Mouse (Mus musculus) heart, adult 2 months (tissue): ENCODE results near the gene Kcnmb1. TPM values are rescaled to one million over a fixed set of nuclear protein-coding genes. Genes with fewer than 3 reads are reported as not detected.

Experiments
- DNase-seq, 2 experiments: peaks; one replicate each; pipeline ENCODE4 v3.0.0; 2021
- H3K27ac ChIP-seq: fragments of 200-600 bp; 2 replicates; pipeline ENCODE4 v1.8.1; 2022
- H3K27me3 ChIP-seq: fragments of 200-500 bp; 2 replicates; pipeline ENCODE4 v1.6.1; 2012; ENCODE audit warnings: mild to moderate bottlenecking, low read length, inconsistent platforms, mixed read lengths; ENCODE audit not compliant: control insufficient read depth, insufficient read depth
- H3K36me3 ChIP-seq: fragments of 200-500 bp; 2 replicates; pipeline ENCODE4 v1.6.1; 2012; ENCODE audit warnings: low read length, inconsistent platforms; ENCODE audit not compliant: control insufficient read depth, insufficient read depth
- H3K4me1 ChIP-seq: fragments of 200-500 bp; 2 replicates; pipeline ENCODE4 v1.6.1; 2011; ENCODE audit warnings: low read length; ENCODE audit not compliant: control insufficient read depth, insufficient read depth
- H3K4me3 ChIP-seq: fragments of 200-600 bp; 2 replicates; pipeline ENCODE4 v1.8.1; 2022
- H3K79me2 ChIP-seq: fragments of 200-500 bp; replicated peaks from 2 replicates; pipeline ENCODE4 v1.6.1; 2012; ENCODE audit warnings: mild to moderate bottlenecking, inconsistent platforms, low read length, moderate library complexity, mixed read lengths; ENCODE audit not compliant: control insufficient read depth, insufficient read depth
- H3K9ac ChIP-seq: fragments of 200-500 bp; 2 replicates; pipeline ENCODE4 v1.6.1; 2012; ENCODE audit warnings: low read depth, mild to moderate bottlenecking, control low read depth, inconsistent platforms, low read length, mixed read lengths
- CTCF ChIP-seq: fragments of 200-600 bp; IDR thresholded peaks from 2 replicates; pipeline ENCODE4 v1.8.1; 2022; ENCODE audit warnings: antibody characterized with exemption, mild to moderate bottlenecking, moderate library complexity
- EP300 ChIP-seq: fragments of 200-500 bp; IDR thresholded peaks from 2 replicates; pipeline ENCODE4 v1.6.1; 2011; ENCODE audit warnings: low read depth, low read length, control low read depth; ENCODE audit not compliant: insufficient read depth
- POLR2A ChIP-seq: fragments of 200-500 bp; IDR thresholded peaks from 2 replicates; pipeline ENCODE4 v1.6.1; 2011; ENCODE audit warnings: mild to moderate bottlenecking, low read depth, low read length, control low read depth; ENCODE audit not compliant: insufficient read depth
- WGBS: fragments of 180-500 bp; shearing (Covaris S2); methylation state at CpG from one replicate; pipeline ENCODE4 v1.1.7; 2018; 5-methylcytosine and 5-hydroxymethylcytosine counted together
- intact Hi-C: fragments of 180-260 bp; cut with DNase I; formaldehyde crosslinking; loops from one replicate; pipeline ENCODE4 v1.15.1; 2025
- polyA plus RNA-seq: library from polyadenylated mRNA; depleted of rRNA; stranded (reverse); fragments of >200 nt; gene quantifications from 2 replicates; pipeline ENCODE4 v1.2.3, GENCODE M21; 2012
- total RNA-seq, 2 experiments: library from RNA; stranded (reverse); gene quantifications; 2 replicates each; pipeline ENCODE4 v1.2.3; 2021

The Kcnmb1 gene
- total and polyA plus RNA-seq, 3 experiments, result 1.0 to 2.1 (median 1.1) TPM

DNA sequence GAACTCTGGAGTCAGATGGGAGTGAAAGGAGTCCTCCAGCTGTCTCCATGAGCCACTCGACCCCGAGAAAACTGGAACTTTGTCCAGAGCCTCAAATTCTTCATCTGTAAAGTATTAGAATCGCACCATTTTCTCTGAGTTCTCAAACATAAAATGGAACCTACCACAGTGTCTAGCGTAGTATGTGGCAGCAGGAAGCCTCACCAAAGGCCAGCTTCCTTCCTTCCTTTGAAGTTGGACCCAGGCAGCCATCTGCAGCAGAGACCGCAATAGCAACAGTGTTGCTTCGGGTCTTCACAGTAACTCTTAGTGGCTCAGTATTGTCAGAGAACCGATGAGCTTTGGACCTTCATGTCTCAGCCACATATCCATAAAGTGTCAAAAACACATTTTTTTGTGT is 43.0 kb upstream of the Kcnmb1 start:
- TF ChIP-seq CTCF, result no peak
- no peak for TF ChIP-seq EP300
- TF ChIP-seq POLR2A, result no peak
- no peaks in the 10 kb centered on the region for H3K79me2 ChIP-seq
- WGBS, result 63% methylated on average over 7 of the region's 7 CpGs
- no peak overlapping the region for H3K9ac ChIP-seq
- H3K27me3 ChIP-seq, result no peaks in the 10 kb centered on the region; the same call in 1 of the 2 replicates
- H3K27ac ChIP-seq, result no peak overlapping the region
- intact Hi-C loops, result loop anchor here (10.0 kb wide), 1 partner anchor 745 kb away; no protein-coding TSS in a partner anchor
- H3K4me3 ChIP-seq, result no peak overlapping the region
- no peaks in the 10 kb centered on the region for H3K4me1 ChIP-seq
- DNase-seq, result no peak
- no peaks in the 10 kb centered on the region for H3K36me3 ChIP-seq

DNA sequence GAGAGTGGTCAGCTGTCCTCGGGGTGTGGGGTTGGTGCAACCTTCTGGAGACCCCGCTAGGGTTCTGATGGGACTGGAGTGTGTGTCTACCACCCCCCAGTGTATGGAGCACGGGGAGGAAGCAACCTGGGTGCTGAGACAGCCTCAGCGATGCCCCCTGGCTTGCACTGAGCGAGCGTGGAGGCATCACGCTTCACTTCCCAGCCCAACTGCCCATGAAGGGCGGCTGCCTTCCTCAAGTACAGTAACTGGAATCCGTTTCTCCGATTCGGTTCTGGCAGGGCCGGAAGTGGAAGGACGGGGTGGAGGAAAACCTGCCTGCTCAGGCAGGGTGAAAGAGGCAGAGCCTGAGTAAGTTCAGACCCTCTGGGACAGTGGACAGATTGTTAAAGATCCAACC is 41.4 kb upstream of the Kcnmb1 start:
- H3K27ac ChIP-seq, result no peak overlapping the region
- WGBS, result 70% methylated on average over 13 of the region's 13 CpGs
- no peaks in the 10 kb centered on the region; the same call in 1 of the 2 replicates for H3K27me3 ChIP-seq
- no peaks in the 10 kb centered on the region for H3K79me2 ChIP-seq
- no peak overlapping the region for H3K4me3 ChIP-seq
- H3K4me1 ChIP-seq, result no peaks in the 10 kb centered on the region
- no peak for TF ChIP-seq POLR2A
- TF ChIP-seq CTCF, result no peak
- no peak for TF ChIP-seq EP300
- no peaks in the 10 kb centered on the region for H3K36me3 ChIP-seq
- intact Hi-C loops, result no loop called here
- no peak overlapping the region for H3K9ac ChIP-seq
- DNase-seq, result no peak

DNA sequence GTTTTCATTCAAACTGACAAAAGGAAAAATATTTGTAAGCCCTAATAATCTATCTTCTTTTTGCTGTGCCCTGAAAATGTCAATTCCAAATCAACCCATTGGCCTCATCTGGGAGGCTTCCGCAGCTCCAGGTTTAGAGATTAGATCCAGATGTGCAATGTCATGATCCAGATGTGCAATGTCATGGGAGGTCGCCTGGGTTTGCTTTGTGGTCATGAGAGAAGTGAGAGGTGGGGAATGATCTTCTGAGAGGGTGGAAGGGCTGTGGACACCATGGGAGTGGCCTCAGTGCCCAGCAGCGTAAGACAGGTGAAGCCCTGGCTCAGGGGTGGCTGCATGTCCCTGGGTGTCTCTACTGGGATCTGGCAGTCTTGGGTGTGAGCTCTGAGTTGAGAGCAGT is 39.8 kb upstream of the Kcnmb1 start:
- Histone ChIP-seq H3K27ac (no peak overlapping the region), H3K36me3 (no peaks in the 10 kb centered on the region), H3K4me1 (no peaks in the 10 kb centered on the region), H3K79me2 (no peaks in the 10 kb centered on the region), H3K9ac (no peak overlapping the region), H3K27me3 (no peaks in the 10 kb centered on the region; the same call in 1 of the 2 replicates), H3K4me3 (no peak overlapping the region)
- TF ChIP-seq CTCF (no peak), POLR2A (no peak), EP300 (no peak)
- 60% methylated on average over 3 of the region's 3 CpGs for WGBS
- intact Hi-C loops, result no loop called here
- no peak for DNase-seq

DNA sequence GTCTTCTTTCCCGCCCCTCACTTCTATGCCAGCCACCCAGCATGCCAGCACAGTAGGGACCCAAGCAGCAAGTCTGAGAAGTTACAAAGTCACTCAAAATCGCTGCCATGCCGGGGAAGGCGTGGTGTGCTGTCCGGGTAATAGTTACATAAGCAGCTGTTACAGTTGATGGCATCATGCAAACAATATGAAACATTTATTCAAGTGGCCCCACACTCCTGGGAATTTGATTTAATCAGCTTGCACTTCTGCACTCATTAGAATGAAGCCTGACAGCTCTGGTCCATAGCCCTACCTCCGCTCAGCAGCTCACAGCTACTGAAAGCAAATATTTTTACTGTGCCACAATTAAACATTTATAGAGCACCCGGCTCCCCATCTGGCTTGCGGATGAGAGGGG is 37.0 kb upstream of the Kcnmb1 start:
- no peak for DNase-seq
- Histone ChIP-seq H3K27ac (no peak overlapping the region), H3K27me3 (no peaks in the 10 kb centered on the region), H3K4me3 (no peak overlapping the region), H3K36me3 (no peaks in the 10 kb centered on the region), H3K4me1 (no peaks in the 10 kb centered on the region), H3K79me2 (no peaks in the 10 kb centered on the region), H3K9ac (no peak overlapping the region)
- 84% methylated on average over 8 of the region's 8 CpGs for WGBS
- intact Hi-C loops, result loop anchor here (5.0 kb wide), 1 partner anchor 287 kb away; no protein-coding TSS in a partner anchor
- no peak for TF ChIP-seq POLR2A
- TF ChIP-seq EP300, result no peak
- no peak for TF ChIP-seq CTCF

DNA sequence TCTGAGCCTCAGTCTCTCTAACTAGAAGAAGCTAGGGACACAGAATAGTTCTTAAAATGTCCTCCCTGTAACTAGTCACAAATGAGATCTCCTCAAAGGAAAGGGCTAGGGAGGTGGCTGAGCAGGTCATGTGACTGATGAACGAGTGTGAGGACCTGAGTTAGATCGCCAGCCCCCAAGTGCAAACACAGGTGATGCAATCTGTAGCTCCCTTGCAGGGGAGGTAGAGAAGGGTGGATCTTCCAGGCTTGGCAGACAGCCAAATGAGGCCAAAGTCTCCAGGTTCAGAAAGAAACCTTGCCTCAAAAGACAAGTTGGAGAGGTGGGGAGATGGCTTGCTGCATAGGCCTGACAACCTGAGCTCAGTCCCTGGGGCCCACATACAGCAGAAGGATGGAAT is 36.3 kb upstream of the Kcnmb1 start:
- no peaks in the 10 kb centered on the region for H3K4me1 ChIP-seq
- WGBS, result 43% methylated on average over 2 of the region's 2 CpGs

DNA sequence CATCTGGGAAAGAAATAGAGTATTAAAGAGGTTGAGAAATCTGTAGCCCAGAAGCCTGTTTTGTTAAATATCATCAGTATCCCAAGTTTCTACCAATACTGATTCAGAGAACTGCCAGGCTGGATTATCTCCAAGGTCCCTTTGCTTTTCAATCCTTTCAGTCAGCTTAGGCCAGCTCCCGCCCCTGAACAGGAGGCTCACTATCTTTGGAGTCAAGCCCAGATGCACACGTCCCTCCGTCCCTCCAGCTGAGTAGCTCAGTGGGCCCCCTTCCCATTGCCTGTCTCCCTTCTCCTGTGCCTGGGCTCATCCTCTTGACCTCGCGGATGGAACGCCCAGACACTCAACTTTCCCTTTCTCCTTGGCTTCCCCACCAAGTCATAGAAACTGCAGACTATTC is 35.5 kb upstream of the Kcnmb1 start:
- H3K4me3 ChIP-seq, result no peak overlapping the region
- H3K36me3 ChIP-seq, result no peaks in the 10 kb centered on the region
- H3K79me2 ChIP-seq, result no peaks in the 10 kb centered on the region
- H3K9ac ChIP-seq, result no peak overlapping the region
- H3K4me1 ChIP-seq, result no peaks in the 10 kb centered on the region
- WGBS, result 34% methylated on average over 6 of the region's 6 CpGs
- intact Hi-C loops, result loop anchor here (5.0 kb wide), 1 partner anchor 285 kb away; no protein-coding TSS in a partner anchor
- no peaks in the 10 kb centered on the region for H3K27me3 ChIP-seq
- no peak for TF ChIP-seq EP300
- TF ChIP-seq POLR2A, result no peak
- TF ChIP-seq CTCF, result no peak
- DNase-seq, result no peak
- no peak overlapping the region for H3K27ac ChIP-seq

More for the DNA sequence above, 36.3 kb upstream of the Kcnmb1 start:
- no peaks in the 10 kb centered on the region for H3K79me2 ChIP-seq
- H3K36me3 ChIP-seq, result no peaks in the 10 kb centered on the region
- H3K4me3 ChIP-seq, result no peak overlapping the region
- DNase-seq, result no peak
- no peak overlapping the region for H3K9ac ChIP-seq
- no peaks in the 10 kb centered on the region for H3K27me3 ChIP-seq
- intact Hi-C loops, result loop anchor here (5.0 kb wide), 1 partner anchor 286 kb away; no protein-coding TSS in a partner anchor
- TF ChIP-seq POLR2A (no peak), EP300 (no peak), CTCF (no peak)
- no peak overlapping the region for H3K27ac ChIP-seq
